Mouse (Mus musculus) liver, adult (tissue): Measurements from ENCODE around the gene Olfr1051.
"Not testable (repeated sequence)": the region's sequence is repeated elsewhere in the genome, so short reads cannot be mapped to it uniquely, and the experiment has no call there.

ENCODE experiments used
- GATA4 ChIP-seq: IDR thresholded peaks from 2 replicates; pipeline ENCODE4 v1.6.1; 2014; ENCODE audit warnings: mild to moderate bottlenecking, low read length; ENCODE audit not compliant: insufficient replicate concordance

Gene Olfr1051

GRCm38 (mm10) chr2:86278988-86279387 lies at the start of gene Olfr1051:
Gene Olfr1051, minus strand, starts transcription at chr2:86279088.
- not testable (repeated sequence) for TF ChIP-seq GATA4

GRCm38 (mm10) chr2:86315184-86315583 lies 36.3 kb upstream of the Olfr1051 start, which contains the start of gene Olfr1053:
Gene Olfr1053, minus strand, starts transcription at chr2:86315284.
- no peak for TF ChIP-seq GATA4

- TF ChIP-seq GATA4: no peak
Measured at GRCm38 (mm10) chr2:86292155-86292554, 13.3 kb upstream of the Olfr1051 start, which contains the start of gene Olfr1052. Gene Olfr1052, plus strand, starts transcription at chr2:86292455.

GRCm38 (mm10) chr2:86258228-86258627 lies 20.7 kb downstream of the Olfr1051 start, which contains the start of gene Olfr1049:
Gene Olfr1049, minus strand, starts transcription at chr2:86258328.
- not testable (repeated sequence) for TF ChIP-seq GATA4

- no peak for TF ChIP-seq GATA4
Measured at GRCm38 (mm10) chr2:86240189-86240588, 38.7 kb downstream of the Olfr1051 start, which contains the start of gene Olfr1048. Gene Olfr1048, minus strand, starts transcription at chr2:86240289.

GRCm38 (mm10) chr2:86231301-86231700 lies 47.6 kb downstream of the Olfr1051 start, which contains the start of gene Olfr1047:
Gene Olfr1047, minus strand, starts transcription at chr2:86231401.
- TF ChIP-seq GATA4: no peak
